Mouse (Mus musculus): ENCODE data around the gene Pcyt2.

DNA sequence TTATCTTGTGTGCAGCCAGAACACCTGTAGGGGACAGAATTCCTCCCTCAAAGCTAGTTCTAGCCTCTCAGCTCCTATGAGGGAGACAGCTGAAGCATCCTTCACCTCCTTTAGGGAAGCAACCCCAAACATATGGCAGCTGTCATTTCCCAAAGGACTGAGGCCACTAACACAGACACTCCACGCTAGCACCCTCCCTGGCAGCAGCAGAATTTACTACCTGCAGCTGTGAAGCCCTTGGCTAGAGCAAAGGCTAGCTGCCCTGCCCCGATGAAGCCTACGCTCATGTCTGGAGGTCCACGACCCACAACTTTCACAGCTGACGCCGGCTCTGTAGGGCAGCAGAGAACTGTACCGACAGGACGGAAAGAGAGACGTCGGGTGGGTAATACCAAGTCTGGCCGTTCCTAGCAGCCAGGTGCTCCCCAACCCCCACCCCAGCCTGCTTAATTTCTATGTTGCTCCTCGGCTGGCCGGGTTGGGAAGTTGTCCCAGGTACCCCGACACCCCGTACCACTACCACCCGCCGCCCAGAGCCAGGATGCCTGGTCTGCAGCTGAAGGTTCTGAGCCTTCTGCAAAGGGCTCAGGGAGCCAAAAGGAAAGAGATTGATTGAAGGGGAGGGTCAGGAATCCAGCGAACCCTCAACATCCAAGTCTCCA lies 25.3 kb upstream of the Pcyt2 start:
- TF ChIP-seq CTCF (IDR thresholded peaks at IDR 0.05; ENCODE audit: low read depth) (no peak), EP300 (IDR thresholded peaks at IDR 0.05; ENCODE audit: low read depth) (no peak)
